Mouse (Mus musculus): ENCODE measurements around the gene Kdm6b.
A peak's percentile ranks its signal among the peaks of the same experiment; 100 is the strongest.

- TF ChIP-seq CTCF (IDR thresholded peaks at IDR 0.05; ENCODE audit: low read depth, low read length) (peak; percentile 64), POLR2A (IDR thresholded peaks at IDR 0.05; ENCODE audit: borderline replicate concordance, low read depth, low read length) (no peak)
These were observed 18.6 kb upstream of the Kdm6b start for GRCm38 (mm10) chr11:69431829-69432639.

All from bone marrow macrophage, adult 2 months (primary cell).